Mouse (Mus musculus): ENCODE measurements at regions not wholly inside any gene's neighbourhood (a gene's known extent, or its start where the extent isn't known, plus 50 kb on each side); places are given as distances from the start of the nearest gene placed in this dataset.

DNA sequence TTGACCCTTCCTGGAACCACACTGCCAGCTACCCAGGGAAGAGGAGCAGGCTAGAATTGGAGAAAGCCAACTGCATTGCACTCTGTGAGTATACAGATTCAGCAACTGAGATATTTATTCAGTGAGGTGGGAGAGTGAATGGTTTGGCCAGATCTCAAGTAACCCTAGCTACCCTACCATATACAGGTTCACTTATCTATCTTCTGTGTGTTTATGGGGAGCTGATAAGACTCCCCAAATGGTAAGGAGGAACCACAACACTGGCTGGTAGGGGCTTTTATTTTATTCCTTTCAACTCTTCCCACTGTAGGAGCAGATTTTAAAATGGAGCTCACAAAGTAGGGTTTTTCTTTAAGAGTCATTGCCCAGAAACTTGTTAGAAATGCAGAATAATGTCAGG, 62.9 kb downstream of the Arrdc3 start:
- Histone ChIP-seq H3K27me3 (replicated peaks) (no peaks in the 10 kb centered on the region), H3K4me2 (replicated peaks) (no peak overlapping the region), H3K4me3 (replicated peaks) (no peak overlapping the region), H3K27ac (no peak overlapping the region), H3K4me1 (replicated peaks) (peaks cover 7% of the 10 kb centered on the region; the same call in 1 of the 2 replicates), H3K9me3 (no peaks in the 10 kb centered on the region), H3K36me3 (no peaks in the 10 kb centered on the region), H3K9ac (no peak overlapping the region)
- ATAC-seq, result no peak

GRCm38 (mm10) chr13:80947705-80948104, 64.5 kb downstream of the Arrdc3 start:
- no peaks in the 10 kb centered on the region for H3K27me3 ChIP-seq (replicated peaks)
- no peak overlapping the region for H3K4me3 ChIP-seq (replicated peaks)
- no peak overlapping the region for H3K27ac ChIP-seq
- ATAC-seq, result no peak
- H3K9me3 ChIP-seq, result no peaks in the 10 kb centered on the region
- 90% methylated on average over 6 of the region's 6 CpGs for WGBS
- H3K36me3 ChIP-seq, result no peaks in the 10 kb centered on the region
- no peak overlapping the region for H3K9ac ChIP-seq
- H3K4me2 ChIP-seq (replicated peaks), result no peak overlapping the region
- 0 out of 2 replicates have a peak, but pooled peaks cover 4% of the 10 kb centered on the region for H3K4me1 ChIP-seq (replicated peaks)

GRCm38 (mm10) chr13:80949133-80949697, 66.0 kb downstream of the Arrdc3 start:
- H3K27ac ChIP-seq, result peak overlapping the region; percentile 6; the same call in 1 of the 2 replicates

DNA sequence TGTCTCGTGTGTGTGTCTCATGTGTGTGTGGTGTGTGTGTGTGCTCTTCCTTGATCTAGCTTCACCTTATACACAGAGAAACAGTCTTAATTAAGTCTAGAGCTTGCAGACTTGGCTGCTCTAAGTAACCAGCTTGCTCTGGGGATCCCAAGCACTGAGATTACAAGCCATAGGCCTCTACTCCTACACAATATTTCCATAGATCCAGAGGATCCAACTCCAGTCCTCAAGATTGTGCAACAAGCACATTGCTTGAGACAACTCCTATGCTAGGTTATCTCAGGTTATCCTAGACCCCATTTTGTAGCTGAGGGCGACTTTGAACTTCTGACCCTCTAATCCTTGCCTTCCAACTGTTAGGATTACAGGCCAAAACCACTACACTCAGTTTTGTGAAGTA, 67.1 kb downstream of the Arrdc3 start:
- no peak for ATAC-seq
- Histone ChIP-seq H3K9ac (no peak overlapping the region), H3K27ac (no peak overlapping the region), H3K4me3 (replicated peaks) (no peak overlapping the region), H3K36me3 (no peaks in the 10 kb centered on the region), H3K4me2 (replicated peaks) (no peak overlapping the region), H3K27me3 (replicated peaks) (no peaks in the 10 kb centered on the region), H3K9me3 (no peaks in the 10 kb centered on the region), H3K4me1 (replicated peaks) (0 out of 2 replicates have a peak, but pooled peaks cover 4% of the 10 kb centered on the region)
- WGBS, result 83% methylated on average over 2 of the region's 2 CpGs

More at GRCm38 (mm10) chr13:80949133-80949697, 66.0 kb downstream of the Arrdc3 start:
- 38% methylated on average over 6 of the region's 6 CpGs for WGBS
- Histone ChIP-seq H3K4me1 (replicated peaks) (0 out of 2 replicates have a peak, but pooled peaks cover 4% of the 10 kb centered on the region), H3K4me3 (replicated peaks) (no peak overlapping the region), H3K9ac (no peak overlapping the region), H3K9me3 (no peaks in the 10 kb centered on the region), H3K36me3 (no peaks in the 10 kb centered on the region), H3K4me2 (replicated peaks) (no peak overlapping the region), H3K27me3 (replicated peaks) (no peaks in the 10 kb centered on the region)
- peak; percentile 49 for ATAC-seq

DNA sequence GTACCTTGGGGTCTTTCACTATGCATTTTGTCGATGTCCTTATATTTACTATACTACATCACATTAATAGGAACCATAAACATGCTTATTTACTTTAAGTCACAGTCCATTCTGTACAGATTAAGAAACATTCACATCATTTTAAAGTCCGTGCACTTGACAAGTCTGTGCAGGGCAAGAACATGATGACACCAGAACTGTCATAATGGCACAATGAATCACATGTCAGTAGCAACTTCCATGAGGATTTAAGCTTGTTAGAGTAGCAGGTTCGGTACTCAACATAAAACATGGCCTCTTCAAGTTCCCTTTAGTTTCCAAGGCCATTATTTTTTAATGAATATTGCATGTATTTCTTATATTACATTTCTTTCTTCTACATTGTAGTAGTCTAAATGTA, 67.6 kb downstream of the Arrdc3 start:
- 83% methylated on average over 3 of the region's 3 CpGs for WGBS
- Histone ChIP-seq H3K9ac (no peak overlapping the region), H3K4me2 (replicated peaks) (no peak overlapping the region), H3K4me3 (replicated peaks) (no peak overlapping the region), H3K9me3 (no peaks in the 10 kb centered on the region), H3K4me1 (replicated peaks) (0 out of 2 replicates have a peak, but pooled peaks cover 4% of the 10 kb centered on the region), H3K27ac (no peak overlapping the region), H3K27me3 (replicated peaks) (no peaks in the 10 kb centered on the region), H3K36me3 (no peaks in the 10 kb centered on the region)
- ATAC-seq, result no peak

GRCm38 (mm10) chr13:80951327-80951726, 68.1 kb downstream of the Arrdc3 start:
- Histone ChIP-seq H3K9ac (no peak overlapping the region), H3K36me3 (no peaks in the 10 kb centered on the region), H3K4me2 (replicated peaks) (no peak overlapping the region), H3K9me3 (no peaks in the 10 kb centered on the region), H3K27ac (no peak overlapping the region), H3K4me1 (replicated peaks) (0 out of 2 replicates have a peak, but pooled peaks cover 4% of the 10 kb centered on the region), H3K27me3 (replicated peaks) (no peaks in the 10 kb centered on the region), H3K4me3 (replicated peaks) (no peak overlapping the region)
- ATAC-seq, result no peak
- WGBS, result 87% methylated on average over 3 of the region's 3 CpGs

DNA sequence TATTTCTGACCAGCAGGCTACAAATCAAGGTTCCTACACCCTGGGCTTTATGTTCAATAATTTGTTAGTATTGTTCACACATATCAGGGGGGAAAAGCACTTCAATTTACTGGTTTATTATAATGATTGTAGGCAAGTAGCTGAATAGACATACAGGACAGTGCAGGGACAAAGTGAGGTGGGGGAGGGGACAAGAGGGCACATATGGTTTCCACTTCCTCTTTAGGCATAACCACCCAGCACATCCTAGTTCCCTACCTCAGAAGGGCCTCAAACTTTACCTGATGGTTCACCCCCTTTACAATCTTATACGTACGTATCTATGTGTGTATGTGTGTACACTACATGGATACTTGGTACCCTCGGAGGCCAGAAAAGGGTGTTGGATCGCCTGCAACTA, 69.7 kb downstream of the Arrdc3 start:
- no peak for ATAC-seq
- no peak overlapping the region for H3K4me3 ChIP-seq (replicated peaks)
- H3K27me3 ChIP-seq (replicated peaks), result no peaks in the 10 kb centered on the region
- 0 out of 2 replicates have a peak, but pooled peaks cover 4% of the 10 kb centered on the region for H3K4me1 ChIP-seq (replicated peaks)
- no peak overlapping the region for H3K27ac ChIP-seq
- no peak overlapping the region for H3K4me2 ChIP-seq (replicated peaks)
- WGBS, result 85% methylated on average over 4 of the region's 4 CpGs
- no peak overlapping the region for H3K9ac ChIP-seq
- no peaks in the 10 kb centered on the region for H3K36me3 ChIP-seq
- no peaks in the 10 kb centered on the region for H3K9me3 ChIP-seq

GRCm38 (mm10) chr13:80954059-80954645, 71.0 kb downstream of the Arrdc3 start:
- no peak for ATAC-seq
- H3K4me1 ChIP-seq (replicated peaks), result 0 out of 2 replicates have a peak, but pooled peaks cover 4% of the 10 kb centered on the region
- 60% methylated on average over 6 of the region's 6 CpGs for WGBS

GRCm38 (mm10) chr13:80956966-80957365, 73.8 kb downstream of the Arrdc3 start:
- ATAC-seq, result no peak
- Histone ChIP-seq H3K4me1 (replicated peaks) (no peaks in the 10 kb centered on the region), H3K36me3 (no peaks in the 10 kb centered on the region), H3K27me3 (replicated peaks) (no peaks in the 10 kb centered on the region), H3K4me2 (replicated peaks) (no peak overlapping the region), H3K4me3 (replicated peaks) (no peak overlapping the region), H3K27ac (no peak overlapping the region), H3K9ac (no peak overlapping the region), H3K9me3 (no peaks in the 10 kb centered on the region)
- WGBS, result 44% methylated on average over 1 of the region's 1 CpGs

More at GRCm38 (mm10) chr13:80954059-80954645, 71.0 kb downstream of the Arrdc3 start:
- Histone ChIP-seq H3K9ac (no peak overlapping the region), H3K27me3 (replicated peaks) (no peaks in the 10 kb centered on the region), H3K4me3 (replicated peaks) (no peak overlapping the region), H3K36me3 (no peaks in the 10 kb centered on the region), H3K27ac (no peak overlapping the region), H3K9me3 (no peaks in the 10 kb centered on the region), H3K4me2 (replicated peaks) (no peak overlapping the region)

- no peak overlapping the region for H3K9ac ChIP-seq
- H3K36me3 ChIP-seq, result no peaks in the 10 kb centered on the region
- ATAC-seq, result no peak
These were observed 74.4 kb downstream of the Arrdc3 start for GRCm38 (mm10) chr13:80957419-80958139.

GRCm38 (mm10) chr13:80959763-80960162, 76.6 kb downstream of the Arrdc3 start:
- no peaks in the 10 kb centered on the region for H3K9me3 ChIP-seq
- 71% methylated on average over 1 of the region's 1 CpGs for WGBS
- H3K36me3 ChIP-seq, result no peaks in the 10 kb centered on the region
- no peaks in the 10 kb centered on the region for H3K4me1 ChIP-seq (replicated peaks)
- H3K27me3 ChIP-seq (replicated peaks), result no peaks in the 10 kb centered on the region
- no peak overlapping the region for H3K27ac ChIP-seq
- ATAC-seq, result no peak
- no peak overlapping the region for H3K4me3 ChIP-seq (replicated peaks)
- no peak overlapping the region for H3K9ac ChIP-seq
- H3K4me2 ChIP-seq (replicated peaks), result no peak overlapping the region

More at GRCm38 (mm10) chr13:80957419-80958139, 74.4 kb downstream of the Arrdc3 start:
- Histone ChIP-seq H3K4me2 (replicated peaks) (no peak overlapping the region), H3K9me3 (no peaks in the 10 kb centered on the region), H3K27me3 (replicated peaks) (no peaks in the 10 kb centered on the region), H3K27ac (no peak overlapping the region), H3K4me1 (replicated peaks) (no peaks in the 10 kb centered on the region), H3K4me3 (replicated peaks) (no peak overlapping the region)
- 78% methylated on average over 6 of the region's 6 CpGs for WGBS

DNA sequence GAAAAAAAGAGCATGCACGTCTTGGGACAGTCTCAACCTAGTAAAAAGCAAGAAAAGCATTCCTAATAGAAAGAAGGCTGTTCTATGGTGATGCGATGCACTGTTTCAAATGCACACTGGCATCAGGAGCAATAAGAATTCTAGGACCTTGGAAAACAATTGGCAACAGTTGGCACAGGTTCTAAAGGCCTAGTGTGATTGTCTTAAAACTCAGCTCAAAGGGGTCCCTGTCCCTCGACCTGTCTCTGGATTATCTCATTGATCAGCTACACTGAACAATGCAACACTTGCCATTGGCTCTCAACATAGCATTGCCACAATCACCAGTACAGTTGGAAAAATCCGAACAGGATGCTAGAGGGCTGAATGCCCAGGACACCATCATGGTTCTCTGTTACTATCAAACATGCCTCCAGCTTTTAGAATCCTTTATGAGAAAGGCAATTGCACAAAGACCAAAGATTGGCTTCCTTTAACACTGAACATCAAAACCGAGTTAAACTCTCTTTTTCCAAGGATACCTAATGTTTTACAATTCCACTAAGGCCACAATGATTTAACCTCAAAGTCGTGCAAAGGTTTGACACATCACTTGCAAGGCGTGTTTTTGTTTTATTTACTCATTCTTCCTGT, 78.9 kb downstream of the Arrdc3 start:
- H3K27me3 ChIP-seq (replicated peaks), result no peaks in the 10 kb centered on the region
- 56% methylated on average over 7 of the region's 7 CpGs for WGBS
- H3K4me2 ChIP-seq (replicated peaks), result peak overlapping the region; percentile 84; the same call in 1 of the 2 replicates
- ATAC-seq, result no peak
- H3K36me3 ChIP-seq, result no peaks in the 10 kb centered on the region
- no peak overlapping the region for H3K4me3 ChIP-seq (replicated peaks)
- no peaks in the 10 kb centered on the region for H3K9me3 ChIP-seq
- H3K9ac ChIP-seq, result no peak overlapping the region
- H3K27ac ChIP-seq, result no peak overlapping the region
- no peaks in the 10 kb centered on the region for H3K4me1 ChIP-seq (replicated peaks)

Measured in intestine, embryonic 15.5 days (tissue).